Mouse (Mus musculus): ENCODE data around the gene Ing3. TPM values are rescaled to one million over a fixed set of nuclear protein-coding genes. Genes with fewer than 3 reads are reported as not detected.

The Ing3 gene
- polyA plus RNA-seq, 1 experiment from 2014 or later = 17.0 TPM

DNA sequence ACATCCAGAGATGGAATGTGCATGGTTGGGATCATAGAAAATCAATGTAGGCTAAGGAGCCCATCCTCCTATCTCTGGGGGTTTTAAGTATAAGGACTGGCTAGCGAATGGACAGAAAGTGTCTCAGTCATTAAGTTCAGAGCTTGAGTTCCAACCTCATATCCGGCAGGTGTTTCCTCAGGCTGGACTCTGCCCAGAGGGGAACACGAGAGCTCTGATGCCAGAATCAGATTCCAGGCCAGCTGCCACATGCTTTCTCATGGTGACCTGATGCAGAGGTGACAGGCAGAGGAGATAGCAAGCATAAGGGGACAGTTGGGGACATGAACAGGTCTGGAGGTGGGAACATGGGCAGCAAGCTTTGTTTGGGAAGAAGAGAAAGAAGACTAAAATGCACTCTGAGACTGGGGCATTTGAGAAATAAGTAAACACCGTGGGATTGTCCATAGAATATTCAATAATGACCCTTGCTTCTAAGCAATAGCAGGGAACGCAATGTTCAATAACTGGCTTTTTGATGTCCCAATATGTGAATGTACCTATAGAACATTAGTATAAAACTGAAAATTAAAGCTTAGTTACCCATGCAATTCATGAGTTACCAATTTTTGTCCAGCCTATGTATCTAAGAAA is 52.0 kb downstream of the Ing3 start:
- Histone ChIP-seq H3K4me3 (ENCODE audit: low read depth, low read length) (no peak overlapping the region), H3K36me3 (ENCODE audit: control insufficient read depth, insufficient read depth) (no peaks in the 10 kb centered on the region), H3K9me3 (replicated peaks; ENCODE audit: control insufficient read depth, low read length) (no peaks in the 10 kb centered on the region), H3K4me1 (ENCODE audit: control insufficient read depth, low read depth, low read length) (no peaks in the 10 kb centered on the region; the same call in none of the 2 replicates), H3K27me3 (ENCODE audit: control insufficient read depth, insufficient read depth, low read depth, low read length) (no peaks in the 10 kb centered on the region), H3K9ac (ENCODE audit: low read depth, low read length) (no peak overlapping the region), H3K27ac (ENCODE audit: low read length) (no peak overlapping the region), H3K4me2 (ENCODE audit: low read depth, low read length) (no peak overlapping the region)
- ATAC-seq (ENCODE audit: low read depth) = peak; percentile 63
- 56% methylated on average over 5 of the region's 5 CpGs for WGBS (ENCODE audit: insufficient replicate concordance)

- ATAC-seq (ENCODE audit: low read depth) = no peak
- no peaks in the 10 kb centered on the region for H3K9me3 ChIP-seq (replicated peaks; ENCODE audit: control insufficient read depth, low read length)
- no peak overlapping the region for H3K4me2 ChIP-seq (ENCODE audit: low read depth, low read length)
- 45% methylated on average over 17 of the region's 17 CpGs for WGBS (ENCODE audit: insufficient replicate concordance)
- H3K4me3 ChIP-seq (ENCODE audit: low read depth, low read length) = no peak overlapping the region
- H3K4me1 ChIP-seq (ENCODE audit: control insufficient read depth, low read depth, low read length) = no peaks in the 10 kb centered on the region; the same call in none of the 2 replicates
- no peak overlapping the region for H3K9ac ChIP-seq (ENCODE audit: low read depth, low read length)
- no peaks in the 10 kb centered on the region for H3K36me3 ChIP-seq (ENCODE audit: control insufficient read depth, insufficient read depth)
- no peaks in the 10 kb centered on the region for H3K27me3 ChIP-seq (ENCODE audit: control insufficient read depth, insufficient read depth, low read depth, low read length)
- H3K27ac ChIP-seq (ENCODE audit: low read length) = 0 out of 2 replicates have a peak overlapping the region, but pooled peaks have one; percentile 6
Observed at GRCm38 (mm10) chr6:22002521-22003199, 53.3 kb downstream of the Ing3 start.

DNA sequence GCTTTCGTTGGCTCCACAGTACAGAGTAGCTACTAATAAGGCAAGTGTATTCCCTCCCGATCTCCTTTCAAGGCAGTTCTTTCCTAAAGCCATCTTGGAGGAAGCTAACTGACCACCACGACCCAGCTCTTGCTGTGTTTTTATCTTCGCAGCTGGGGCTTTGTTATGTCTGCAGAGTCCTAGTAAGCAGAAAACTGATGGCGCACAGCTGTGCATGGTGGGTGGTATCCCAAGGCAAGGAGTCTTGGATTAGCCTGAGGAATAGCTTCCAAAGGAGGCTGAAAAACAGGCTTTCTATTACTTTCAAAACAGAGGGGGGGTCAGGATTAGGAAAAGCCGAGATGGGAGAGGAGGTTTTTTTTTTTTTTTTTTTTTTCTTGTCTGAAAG is 53.8 kb downstream of the Ing3 start:
- no peak for ATAC-seq (ENCODE audit: low read depth)
- Histone ChIP-seq H3K4me2 (ENCODE audit: low read depth, low read length) (no peak overlapping the region), H3K4me3 (ENCODE audit: low read depth, low read length) (no peak overlapping the region), H3K4me1 (ENCODE audit: control insufficient read depth, low read depth, low read length) (no peaks in the 10 kb centered on the region; the same call in 1 of the 2 replicates), H3K9me3 (replicated peaks; ENCODE audit: control insufficient read depth, low read length) (no peaks in the 10 kb centered on the region), H3K27me3 (ENCODE audit: control insufficient read depth, insufficient read depth, low read depth, low read length) (no peaks in the 10 kb centered on the region), H3K27ac (ENCODE audit: low read length) (no peak overlapping the region), H3K36me3 (ENCODE audit: control insufficient read depth, insufficient read depth) (no peaks in the 10 kb centered on the region), H3K9ac (ENCODE audit: low read depth, low read length) (no peak overlapping the region)
- WGBS (ENCODE audit: insufficient replicate concordance) = 28% methylated on average over 6 of the region's 6 CpGs

DNA sequence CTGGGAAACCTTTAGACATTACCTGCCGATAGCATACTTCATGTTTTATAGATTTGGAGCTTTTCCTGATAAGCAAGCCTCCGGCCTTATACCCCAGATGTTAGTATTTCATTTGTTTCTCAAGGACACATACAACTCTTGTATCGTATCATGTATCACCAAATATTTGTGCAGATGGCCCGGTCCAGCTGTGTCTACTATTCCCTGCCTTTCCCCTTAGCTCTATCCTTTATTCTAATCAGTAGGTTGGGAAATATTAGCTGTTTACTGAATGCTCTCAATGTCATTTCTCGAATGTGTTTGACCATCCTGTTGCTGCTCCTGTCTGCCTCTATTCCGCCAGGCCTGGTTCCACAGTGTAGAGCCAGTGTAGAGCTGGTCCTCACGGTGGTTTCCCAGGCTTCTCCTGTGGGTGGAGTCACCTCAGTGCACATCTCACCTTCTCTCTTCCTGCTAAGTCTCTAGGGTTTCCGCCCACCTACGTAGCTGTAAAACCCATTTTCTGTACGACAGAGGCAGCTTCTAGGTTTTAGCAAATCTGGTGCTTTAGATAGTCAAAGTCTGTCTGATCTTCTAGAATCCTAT is 54.7 kb downstream of the Ing3 start:
- ATAC-seq (ENCODE audit: low read depth) = no peak

GRCm38 (mm10) chr6:22008346-22008745 is 59.0 kb downstream of the Ing3 start:
- WGBS (ENCODE audit: insufficient replicate concordance) = 66% methylated on average over 7 of the region's 7 CpGs
- no peak overlapping the region for H3K4me2 ChIP-seq (ENCODE audit: low read depth, low read length)
- H3K4me1 ChIP-seq (ENCODE audit: control insufficient read depth, low read depth, low read length) = no peaks in the 10 kb centered on the region; the same call in 1 of the 2 replicates
- H3K4me3 ChIP-seq (ENCODE audit: low read depth, low read length) = no peak overlapping the region
- no peak overlapping the region for H3K9ac ChIP-seq (ENCODE audit: low read depth, low read length)
- no peak for ATAC-seq (ENCODE audit: low read depth)
- H3K9me3 ChIP-seq (replicated peaks; ENCODE audit: control insufficient read depth, low read length) = no peaks in the 10 kb centered on the region
- no peaks in the 10 kb centered on the region for H3K36me3 ChIP-seq (ENCODE audit: control insufficient read depth, insufficient read depth)
- no peaks in the 10 kb centered on the region for H3K27me3 ChIP-seq (ENCODE audit: control insufficient read depth, insufficient read depth, low read depth, low read length)
- H3K27ac ChIP-seq (ENCODE audit: low read length) = no peak overlapping the region

More for the DNA sequence above, 54.7 kb downstream of the Ing3 start:
- 62% methylated on average over 10 of the region's 10 CpGs for WGBS (ENCODE audit: insufficient replicate concordance)
- H3K9ac ChIP-seq (ENCODE audit: low read depth, low read length) = no peak overlapping the region
- H3K4me3 ChIP-seq (ENCODE audit: low read depth, low read length) = no peak overlapping the region
- H3K36me3 ChIP-seq (ENCODE audit: control insufficient read depth, insufficient read depth) = no peaks in the 10 kb centered on the region
- no peaks in the 10 kb centered on the region for H3K9me3 ChIP-seq (replicated peaks; ENCODE audit: control insufficient read depth, low read length)
- no peaks in the 10 kb centered on the region for H3K27me3 ChIP-seq (ENCODE audit: control insufficient read depth, insufficient read depth, low read depth, low read length)
- no peak overlapping the region for H3K27ac ChIP-seq (ENCODE audit: low read length)
- no peaks in the 10 kb centered on the region; the same call in 1 of the 2 replicates for H3K4me1 ChIP-seq (ENCODE audit: control insufficient read depth, low read depth, low read length)
- no peak overlapping the region for H3K4me2 ChIP-seq (ENCODE audit: low read depth, low read length)

- Histone ChIP-seq H3K27me3 (ENCODE audit: control insufficient read depth, insufficient read depth, low read depth, low read length) (no peaks in the 10 kb centered on the region), H3K9ac (ENCODE audit: low read depth, low read length) (no peak overlapping the region), H3K4me2 (ENCODE audit: low read depth, low read length) (no peak overlapping the region), H3K4me1 (ENCODE audit: control insufficient read depth, low read depth, low read length) (no peaks in the 10 kb centered on the region; the same call in 1 of the 2 replicates), H3K27ac (ENCODE audit: low read length) (no peak overlapping the region), H3K36me3 (ENCODE audit: control insufficient read depth, insufficient read depth) (no peaks in the 10 kb centered on the region), H3K9me3 (replicated peaks; ENCODE audit: control insufficient read depth, low read length) (no peaks in the 10 kb centered on the region), H3K4me3 (ENCODE audit: low read depth, low read length) (no peak overlapping the region)
- 71% methylated on average over 12 of the region's 12 CpGs for WGBS (ENCODE audit: insufficient replicate concordance)
- no peak for ATAC-seq (ENCODE audit: low read depth)
Observed at GRCm38 (mm10) chr6:22010258-22010657, 60.9 kb downstream of the Ing3 start.

- H3K27ac ChIP-seq (ENCODE audit: low read length) = no peak overlapping the region
- H3K9ac ChIP-seq (ENCODE audit: low read depth, low read length) = no peak overlapping the region
- no peaks in the 10 kb centered on the region for H3K27me3 ChIP-seq (ENCODE audit: control insufficient read depth, insufficient read depth, low read depth, low read length)
- ATAC-seq (ENCODE audit: low read depth) = no peak
- H3K36me3 ChIP-seq (ENCODE audit: control insufficient read depth, insufficient read depth) = no peaks in the 10 kb centered on the region
- no peak overlapping the region for H3K4me3 ChIP-seq (ENCODE audit: low read depth, low read length)
- H3K9me3 ChIP-seq (replicated peaks; ENCODE audit: control insufficient read depth, low read length) = no peaks in the 10 kb centered on the region
- no peaks in the 10 kb centered on the region; the same call in 1 of the 2 replicates for H3K4me1 ChIP-seq (ENCODE audit: control insufficient read depth, low read depth, low read length)
- H3K4me2 ChIP-seq (ENCODE audit: low read depth, low read length) = no peak overlapping the region
- WGBS (ENCODE audit: insufficient replicate concordance) = 76% methylated on average over 11 of the region's 11 CpGs
Observed at GRCm38 (mm10) chr6:22010761-22011281, 61.5 kb downstream of the Ing3 start.

GRCm38 (mm10) chr6:22011546-22011945 is 62.2 kb downstream of the Ing3 start:
- Histone ChIP-seq H3K36me3 (ENCODE audit: control insufficient read depth, insufficient read depth) (no peaks in the 10 kb centered on the region), H3K9me3 (replicated peaks; ENCODE audit: control insufficient read depth, low read length) (no peaks in the 10 kb centered on the region), H3K4me2 (ENCODE audit: low read depth, low read length) (no peak overlapping the region), H3K4me3 (ENCODE audit: low read depth, low read length) (no peak overlapping the region), H3K4me1 (ENCODE audit: control insufficient read depth, low read depth, low read length) (no peaks in the 10 kb centered on the region; the same call in 1 of the 2 replicates), H3K9ac (ENCODE audit: low read depth, low read length) (no peak overlapping the region), H3K27ac (ENCODE audit: low read length) (no peak overlapping the region), H3K27me3 (ENCODE audit: control insufficient read depth, insufficient read depth, low read depth, low read length) (no peaks in the 10 kb centered on the region)
- no peak for ATAC-seq (ENCODE audit: low read depth)
- 49% methylated on average over 2 of the region's 2 CpGs for WGBS (ENCODE audit: insufficient replicate concordance)

DNA sequence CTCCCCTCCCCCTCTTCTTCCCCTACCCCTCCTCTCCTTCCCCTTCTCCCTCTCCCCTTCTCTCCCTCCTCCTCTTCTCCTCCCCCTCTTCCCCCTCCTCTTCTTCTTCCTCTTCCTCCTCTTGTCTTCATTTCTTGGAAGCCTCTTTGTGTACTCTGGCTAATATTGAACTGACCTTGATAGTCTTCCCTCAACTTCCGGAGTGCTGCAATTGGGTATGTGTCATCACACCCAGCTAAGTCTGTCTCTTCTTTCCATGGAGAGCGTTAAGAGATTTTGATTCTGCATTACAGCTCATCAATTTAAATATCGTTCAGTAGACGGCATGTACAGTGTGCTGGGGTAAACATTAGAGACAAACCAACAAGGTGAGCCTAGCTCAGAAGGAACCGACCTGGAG is 62.7 kb downstream of the Ing3 start:
- no peak overlapping the region for H3K27ac ChIP-seq (ENCODE audit: low read length)
- no peak for ATAC-seq (ENCODE audit: low read depth)
- H3K4me2 ChIP-seq (ENCODE audit: low read depth, low read length) = no peak overlapping the region
- H3K4me3 ChIP-seq (ENCODE audit: low read depth, low read length) = no peak overlapping the region
- no peaks in the 10 kb centered on the region for H3K27me3 ChIP-seq (ENCODE audit: control insufficient read depth, insufficient read depth, low read depth, low read length)
- WGBS (ENCODE audit: insufficient replicate concordance) = 41% methylated on average over 5 of the region's 5 CpGs
- H3K9me3 ChIP-seq (replicated peaks; ENCODE audit: control insufficient read depth, low read length) = no peaks in the 10 kb centered on the region
- no peak overlapping the region for H3K9ac ChIP-seq (ENCODE audit: low read depth, low read length)
- no peaks in the 10 kb centered on the region; the same call in 1 of the 2 replicates for H3K4me1 ChIP-seq (ENCODE audit: control insufficient read depth, low read depth, low read length)
- no peaks in the 10 kb centered on the region for H3K36me3 ChIP-seq (ENCODE audit: control insufficient read depth, insufficient read depth)
